Mouse (Mus musculus): Measurements from ENCODE around the gene Cby3. TPM values are rescaled to one million over a fixed set of nuclear protein-coding genes. Genes with fewer than 3 reads are reported as not detected.
A peak's percentile ranks its signal among the peaks of the same experiment; 100 is the strongest.

Gene Cby3
- total and polyA plus RNA-seq, 2 experiments from 2014 or later: not detected

GRCm38 (mm10) chr11:50377892-50378684 lies 23.8 kb downstream of the Cby3 start:
- peak overlapping the region; percentile 75 for H3K4me2 ChIP-seq (ENCODE audit: low read depth, low read length)
- peaks cover 25% of the 10 kb centered on the region for H3K36me3 ChIP-seq (replicated peaks; ENCODE audit: control insufficient read depth, insufficient read depth, low read length)
- peak overlapping the region; percentile 96 for H3K9ac ChIP-seq (replicated peaks; ENCODE audit: low read depth, low read length)
- no peaks in the 10 kb centered on the region for H3K27me3 ChIP-seq (ENCODE audit: control insufficient read depth, insufficient read depth, low read length)
- H3K4me1 ChIP-seq (ENCODE audit: control insufficient read depth, insufficient read depth): peaks cover 23% of the 10 kb centered on the region
- DNase-seq (ENCODE audit: low spot score) (peak; percentile 82), ATAC-seq (ENCODE audit: insufficient read depth, low read depth) (peak; percentile 77)
- TF ChIP-seq EP300 (IDR thresholded peaks at IDR 0.05; ENCODE audit: low read depth): peak; percentile 47; the same call in 1 of the 2 replicates
- TF ChIP-seq CTCF (IDR thresholded peaks at IDR 0.05; ENCODE audit: low read depth): peak; percentile 42
- H3K9me3 ChIP-seq (replicated peaks; ENCODE audit: control insufficient read depth, low read length): no peaks in the 10 kb centered on the region
- under 1% methylated on average over 70 of the region's 71 CpGs for WGBS
- H3K4me3 ChIP-seq (ENCODE audit: low read depth, low read length): peak overlapping the region; percentile 95
- H3K27ac ChIP-seq (ENCODE audit: low read depth): peak overlapping the region; percentile 100

DNA sequence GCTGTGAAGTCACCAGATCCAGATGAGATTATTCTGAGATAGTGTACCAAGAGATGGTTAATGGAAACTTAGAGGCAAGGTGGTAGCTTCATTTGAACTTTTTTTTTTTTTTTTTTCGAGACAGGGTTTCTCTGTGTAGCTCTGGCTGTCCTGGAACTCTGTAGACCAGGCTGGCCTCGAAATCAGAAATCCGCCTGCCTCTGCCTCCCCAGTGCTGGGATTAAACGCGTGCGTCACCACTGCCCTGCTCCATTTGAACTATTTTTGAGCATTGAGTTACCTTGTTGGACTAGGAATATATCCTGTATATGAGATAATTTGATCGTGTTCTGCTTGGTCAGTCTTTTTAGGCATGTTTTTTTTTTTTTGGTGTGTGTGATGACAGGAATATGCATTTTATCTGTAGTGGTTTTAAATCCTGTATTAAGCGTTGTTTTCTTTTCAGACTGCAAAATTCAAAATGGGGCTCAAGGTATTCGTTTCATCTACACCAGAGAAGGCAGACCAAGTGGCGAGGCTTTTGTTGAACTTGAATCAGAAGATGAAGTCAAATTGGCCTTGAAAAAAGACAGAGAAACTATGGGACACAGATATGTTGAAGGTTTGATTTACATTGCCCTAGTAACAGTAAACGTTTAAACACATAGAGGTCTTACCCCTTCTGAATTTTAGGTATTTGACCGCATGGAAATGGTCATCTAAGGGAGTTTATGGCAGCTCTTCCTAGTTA lies 24.9 kb downstream of the Cby3 start:
- no peak for ATAC-seq (ENCODE audit: insufficient read depth, low read depth)
- Histone ChIP-seq H3K4me2 (ENCODE audit: low read depth, low read length) (peak overlapping the region; percentile 75), H3K27ac (ENCODE audit: low read depth) (no peak overlapping the region)

GRCm38 (mm10) chr11:50381311-50381710 lies 27.0 kb downstream of the Cby3 start:
- H3K4me3 ChIP-seq (ENCODE audit: low read depth, low read length): peak overlapping the region; percentile 14
- peaks cover 20% of the 10 kb centered on the region for H3K4me1 ChIP-seq (ENCODE audit: control insufficient read depth, insufficient read depth)
- no peaks in the 10 kb centered on the region for H3K27me3 ChIP-seq (ENCODE audit: control insufficient read depth, insufficient read depth, low read length)
- H3K9ac ChIP-seq (replicated peaks; ENCODE audit: low read depth, low read length): no peak overlapping the region
- no peaks in the 10 kb centered on the region for H3K9me3 ChIP-seq (replicated peaks; ENCODE audit: control insufficient read depth, low read length)
- DNase-seq (ENCODE audit: low spot score) (no peak), ATAC-seq (ENCODE audit: insufficient read depth, low read depth) (no peak)
- H3K27ac ChIP-seq (ENCODE audit: low read depth): no peak overlapping the region
- H3K36me3 ChIP-seq (replicated peaks; ENCODE audit: control insufficient read depth, insufficient read depth, low read length): peaks cover 45% of the 10 kb centered on the region
- peak overlapping the region; percentile 40 for H3K4me2 ChIP-seq (ENCODE audit: low read depth, low read length)
- no peak for TF ChIP-seq EP300 (IDR thresholded peaks at IDR 0.05; ENCODE audit: low read depth)
- no peak for TF ChIP-seq CTCF (IDR thresholded peaks at IDR 0.05; ENCODE audit: low read depth)
- 6% methylated on average over 4 of the region's 4 CpGs for WGBS

More for the DNA sequence above, 24.9 kb downstream of the Cby3 start:
- no peaks in the 10 kb centered on the region for H3K9me3 ChIP-seq (replicated peaks; ENCODE audit: control insufficient read depth, low read length)
- H3K4me3 ChIP-seq (ENCODE audit: low read depth, low read length): peak overlapping the region; percentile 95
- TF ChIP-seq CTCF (IDR thresholded peaks at IDR 0.05; ENCODE audit: low read depth) (no peak), EP300 (IDR thresholded peaks at IDR 0.05; ENCODE audit: low read depth) (no peak)
- peaks cover 23% of the 10 kb centered on the region for H3K4me1 ChIP-seq (ENCODE audit: control insufficient read depth, insufficient read depth)
- H3K9ac ChIP-seq (replicated peaks; ENCODE audit: low read depth, low read length): peak overlapping the region; percentile 96
- no peaks in the 10 kb centered on the region for H3K27me3 ChIP-seq (ENCODE audit: control insufficient read depth, insufficient read depth, low read length)
- peaks cover 32% of the 10 kb centered on the region for H3K36me3 ChIP-seq (replicated peaks; ENCODE audit: control insufficient read depth, insufficient read depth, low read length)
- DNase-seq (ENCODE audit: low spot score): no peak
- WGBS: 51% methylated on average over 12 of the region's 12 CpGs

DNA sequence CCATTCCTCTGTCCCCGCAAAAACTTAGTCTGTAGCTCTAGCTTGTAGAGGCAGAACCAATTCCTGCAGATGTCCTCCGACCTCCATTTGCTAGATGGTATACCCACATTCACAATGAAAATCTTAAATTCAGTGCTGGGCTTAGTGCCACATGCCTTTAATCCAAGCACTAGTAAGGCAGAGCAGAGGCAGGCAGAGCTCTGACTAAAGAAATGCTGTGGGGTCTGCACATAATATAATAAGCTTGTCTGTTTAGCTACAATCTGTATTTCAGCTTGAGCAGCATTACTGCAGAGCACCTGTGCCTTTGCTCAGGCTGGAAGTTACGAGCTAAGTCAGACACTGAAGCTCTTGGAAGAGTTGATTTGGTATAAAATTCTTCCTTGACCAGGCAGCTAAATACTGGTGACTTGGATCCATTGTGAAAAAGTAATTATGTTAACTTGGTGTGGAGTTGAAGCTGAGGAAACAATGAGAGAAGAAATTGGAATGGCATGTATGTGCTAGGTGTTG lies 33.0 kb downstream of the Cby3 start:
- no peak for TF ChIP-seq CTCF (IDR thresholded peaks at IDR 0.05; ENCODE audit: low read depth)
- no peak for TF ChIP-seq EP300 (IDR thresholded peaks at IDR 0.05; ENCODE audit: low read depth)
- no peak overlapping the region for H3K4me3 ChIP-seq (ENCODE audit: low read depth, low read length)
- H3K4me1 ChIP-seq (ENCODE audit: control insufficient read depth, insufficient read depth): peaks cover 8% of the 10 kb centered on the region
- no peak for DNase-seq (ENCODE audit: low spot score)
- H3K27ac ChIP-seq (ENCODE audit: low read depth): no peak overlapping the region
- ATAC-seq (ENCODE audit: insufficient read depth, low read depth): no peak
- no peaks in the 10 kb centered on the region for H3K9me3 ChIP-seq (replicated peaks; ENCODE audit: control insufficient read depth, low read length)
- H3K36me3 ChIP-seq (replicated peaks; ENCODE audit: control insufficient read depth, insufficient read depth, low read length): peaks cover 64% of the 10 kb centered on the region
- no peak overlapping the region for H3K4me2 ChIP-seq (ENCODE audit: low read depth, low read length)
- no peak overlapping the region for H3K9ac ChIP-seq (replicated peaks; ENCODE audit: low read depth, low read length)
- 74% methylated on average over 3 of the region's 3 CpGs for WGBS
- no peaks in the 10 kb centered on the region for H3K27me3 ChIP-seq (ENCODE audit: control insufficient read depth, insufficient read depth, low read length)

GRCm38 (mm10) chr11:50387697-50388096 lies 33.4 kb downstream of the Cby3 start:
- Histone ChIP-seq H3K27me3 (ENCODE audit: control insufficient read depth, insufficient read depth, low read length) (no peaks in the 10 kb centered on the region), H3K9ac (replicated peaks; ENCODE audit: low read depth, low read length) (no peak overlapping the region), H3K9me3 (replicated peaks; ENCODE audit: control insufficient read depth, low read length) (no peaks in the 10 kb centered on the region), H3K4me3 (ENCODE audit: low read depth, low read length) (no peak overlapping the region), H3K4me1 (ENCODE audit: control insufficient read depth, insufficient read depth) (peaks cover 8% of the 10 kb centered on the region), H3K27ac (ENCODE audit: low read depth) (no peak overlapping the region), H3K36me3 (replicated peaks; ENCODE audit: control insufficient read depth, insufficient read depth, low read length) (peaks cover 62% of the 10 kb centered on the region), H3K4me2 (ENCODE audit: low read depth, low read length) (no peak overlapping the region)
- TF ChIP-seq CTCF (IDR thresholded peaks at IDR 0.05; ENCODE audit: low read depth) (no peak), EP300 (IDR thresholded peaks at IDR 0.05; ENCODE audit: low read depth) (no peak)
- WGBS: 71% methylated on average over 4 of the region's 4 CpGs
- DNase-seq (ENCODE audit: low spot score): no peak
- no peak for ATAC-seq (ENCODE audit: insufficient read depth, low read depth)

Measured in heart, postnatal 0 days (tissue).